Mouse (Mus musculus) limb, embryonic 12.5 days (tissue): Measurements from ENCODE around the gene 5730522E02Rik. TPM values are rescaled to one million over a fixed set of nuclear protein-coding genes. Genes with fewer than 3 reads are reported as not detected.

Source experiments
- ATAC-seq: fragments of 200-750 bp; cut with Nextera tagmentation; 2 replicates; pipeline ENCODE4 v1.8.0; 2017; ENCODE audit warnings: low read depth, moderate TSS enrichment; ENCODE audit not compliant: insufficient number of reproducible peaks, insufficient read depth, low FRiP score, low TSS enrichment
- H3K27ac ChIP-seq: fragments of 300-500 bp; sonication (generic); 2 replicates; pipeline ENCODE4 v1.5.1; 2016; ENCODE audit warnings: mild to moderate bottlenecking, moderate library complexity
- H3K27me3 ChIP-seq: fragments of 300-500 bp; sonication (generic); 2 replicates; pipeline ENCODE4 v1.6.1; 2016; ENCODE audit warnings: mild to moderate bottlenecking, moderate library complexity
- H3K36me3 ChIP-seq: fragments of 300-500 bp; sonication (generic); 2 replicates; pipeline ENCODE4 v1.6.1; 2016; ENCODE audit warnings: mild to moderate bottlenecking, moderate library complexity
- H3K4me1 ChIP-seq: fragments of 300-500 bp; sonication (generic); replicated peaks from 2 replicates; pipeline ENCODE4 v1.6.1; 2016
- H3K4me2 ChIP-seq: fragments of 300-500 bp; sonication (generic); 2 replicates; pipeline ENCODE4 v1.6.1; 2016; ENCODE audit warnings: mild to moderate bottlenecking, moderate library complexity
- H3K4me3 ChIP-seq: fragments of 300-500 bp; sonication (generic); replicated peaks from 2 replicates; pipeline ENCODE4 v1.5.1; 2016; ENCODE audit warnings: mild to moderate bottlenecking
- H3K9ac ChIP-seq: fragments of 300-500 bp; sonication (generic); replicated peaks from 2 replicates; pipeline ENCODE4 v1.6.1; 2016; ENCODE audit warnings: mild to moderate bottlenecking, moderate library complexity
- H3K9me3 ChIP-seq: fragments of 300-500 bp; sonication (generic); 2 replicates; pipeline ENCODE4 v1.6.1; 2016; ENCODE audit warnings: mild to moderate bottlenecking, moderate library complexity
- WGBS: fragments of 180-500 bp; shearing (Covaris S2); methylation state at CpG from one replicate; pipeline ENCODE4 v1.1.7; 2016; 5-methylcytosine and 5-hydroxymethylcytosine counted together
- polyA plus RNA-seq: library from polyadenylated mRNA; unstranded; fragments of >200 nt; fragmentation: Nextera tagmentation; extraction: Ambion mirVana; gene quantifications from 2 replicates; pipeline ENCODE4 v1.2.1, GENCODE M21; 2016

5730522E02Rik gene
- polyA plus RNA-seq, 1 experiment from 2014 or later, result 9.8 TPM

- ATAC-seq, result no peak
- WGBS, result 71% methylated on average over 4 of the region's 4 CpGs
These were observed 500.7 kb downstream of the 5730522E02Rik start for GRCm38 (mm10) chr11:25709892-25710291.

GRCm38 (mm10) chr11:25704332-25705168 lies 506.0 kb downstream of the 5730522E02Rik start:
- Histone ChIP-seq H3K9ac (no peak overlapping the region), H3K36me3 (no peaks in the 10 kb centered on the region), H3K9me3 (no peaks in the 10 kb centered on the region), H3K27me3 (no peaks in the 10 kb centered on the region), H3K4me1 (peaks cover 5% of the 10 kb centered on the region; the same call in 1 of the 2 replicates), H3K4me2 (no peak overlapping the region), H3K4me3 (no peak overlapping the region), H3K27ac (no peak overlapping the region)
- WGBS, result 52% methylated on average over 11 of the region's 11 CpGs
- ATAC-seq, result no peak

More at GRCm38 (mm10) chr11:25709892-25710291, 500.7 kb downstream of the 5730522E02Rik start:
- H3K4me3 ChIP-seq, result no peak overlapping the region
- H3K9ac ChIP-seq, result no peak overlapping the region
- no peak overlapping the region for H3K4me2 ChIP-seq
- no peaks in the 10 kb centered on the region for H3K9me3 ChIP-seq
- H3K4me1 ChIP-seq, result peaks cover 1% of the 10 kb centered on the region; the same call in 1 of the 2 replicates
- H3K36me3 ChIP-seq, result no peaks in the 10 kb centered on the region
- no peaks in the 10 kb centered on the region for H3K27me3 ChIP-seq
- no peak overlapping the region for H3K27ac ChIP-seq

- no peaks in the 10 kb centered on the region for H3K27me3 ChIP-seq
- no peaks in the 10 kb centered on the region for H3K36me3 ChIP-seq
- WGBS, result 88% methylated on average over 3 of the region's 3 CpGs
- H3K9me3 ChIP-seq, result no peaks in the 10 kb centered on the region
- H3K4me2 ChIP-seq, result no peak overlapping the region
- peaks cover 5% of the 10 kb centered on the region; the same call in 1 of the 2 replicates for H3K4me1 ChIP-seq
- no peak overlapping the region for H3K27ac ChIP-seq
- H3K4me3 ChIP-seq, result no peak overlapping the region
- no peak for ATAC-seq
- H3K9ac ChIP-seq, result no peak overlapping the region
These were observed 507.8 kb downstream of the 5730522E02Rik start for GRCm38 (mm10) chr11:25702791-25703190.

- WGBS, result 49% methylated on average over 6 of the region's 6 CpGs
- H3K4me1 ChIP-seq, result no peaks in the 10 kb centered on the region; the same call in 1 of the 2 replicates
- H3K9me3 ChIP-seq, result no peaks in the 10 kb centered on the region
- no peak overlapping the region; the same call in 1 of the 2 replicates for H3K4me2 ChIP-seq
- H3K36me3 ChIP-seq, result no peaks in the 10 kb centered on the region
- no peak for ATAC-seq
- H3K9ac ChIP-seq, result no peak overlapping the region
- H3K4me3 ChIP-seq, result no peak overlapping the region
- no peak overlapping the region for H3K27ac ChIP-seq
- no peaks in the 10 kb centered on the region for H3K27me3 ChIP-seq
These were observed 512.9 kb downstream of the 5730522E02Rik start for GRCm38 (mm10) chr11:25697508-25698193.

GRCm38 (mm10) chr11:25696168-25696567 lies 514.4 kb downstream of the 5730522E02Rik start:
- ATAC-seq, result no peak
- 70% methylated on average over 5 of the region's 5 CpGs for WGBS

GRCm38 (mm10) chr11:25684731-25685130 lies 525.8 kb downstream of the 5730522E02Rik start:
- WGBS, result 91% methylated on average over 4 of the region's 4 CpGs
- Histone ChIP-seq H3K36me3 (no peaks in the 10 kb centered on the region), H3K4me2 (no peak overlapping the region), H3K4me3 (no peak overlapping the region), H3K9me3 (no peaks in the 10 kb centered on the region), H3K27ac (no peak overlapping the region), H3K27me3 (no peaks in the 10 kb centered on the region), H3K9ac (no peak overlapping the region), H3K4me1 (no peaks in the 10 kb centered on the region; the same call in 1 of the 2 replicates)
- ATAC-seq, result no peak

More at GRCm38 (mm10) chr11:25696168-25696567, 514.4 kb downstream of the 5730522E02Rik start:
- Histone ChIP-seq H3K4me1 (no peaks in the 10 kb centered on the region; the same call in 1 of the 2 replicates), H3K4me2 (no peak overlapping the region), H3K27ac (no peak overlapping the region), H3K4me3 (no peak overlapping the region), H3K9me3 (no peaks in the 10 kb centered on the region), H3K36me3 (no peaks in the 10 kb centered on the region), H3K9ac (no peak overlapping the region), H3K27me3 (no peaks in the 10 kb centered on the region)

GRCm38 (mm10) chr11:25679856-25680255 lies 530.7 kb downstream of the 5730522E02Rik start:
- H3K27ac ChIP-seq, result no peak overlapping the region
- H3K9me3 ChIP-seq, result no peaks in the 10 kb centered on the region
- WGBS, result 92% methylated on average over 1 of the region's 1 CpGs
- no peaks in the 10 kb centered on the region for H3K27me3 ChIP-seq
- no peak for ATAC-seq
- H3K36me3 ChIP-seq, result no peaks in the 10 kb centered on the region
- H3K4me2 ChIP-seq, result no peak overlapping the region
- no peak overlapping the region for H3K9ac ChIP-seq
- H3K4me1 ChIP-seq, result no peaks in the 10 kb centered on the region; the same call in 1 of the 2 replicates
- no peak overlapping the region for H3K4me3 ChIP-seq

GRCm38 (mm10) chr11:25674194-25674593 lies 536.4 kb downstream of the 5730522E02Rik start:
- no peak overlapping the region for H3K4me3 ChIP-seq

GRCm38 (mm10) chr11:25670018-25670417 lies 540.5 kb downstream of the 5730522E02Rik start:
- no peak overlapping the region for H3K27ac ChIP-seq
- ATAC-seq, result no peak
- no peak overlapping the region for H3K4me2 ChIP-seq
- H3K27me3 ChIP-seq, result no peaks in the 10 kb centered on the region
- no peak overlapping the region for H3K9ac ChIP-seq
- H3K9me3 ChIP-seq, result no peaks in the 10 kb centered on the region
- no peak overlapping the region for H3K4me3 ChIP-seq
- H3K36me3 ChIP-seq, result no peaks in the 10 kb centered on the region
- no peaks in the 10 kb centered on the region; the same call in 1 of the 2 replicates for H3K4me1 ChIP-seq
- WGBS, result 14% methylated on average over 4 of the region's 4 CpGs

More at GRCm38 (mm10) chr11:25674194-25674593, 536.4 kb downstream of the 5730522E02Rik start:
- H3K27me3 ChIP-seq, result no peaks in the 10 kb centered on the region
- no peak overlapping the region for H3K27ac ChIP-seq
- no peak for ATAC-seq
- H3K9me3 ChIP-seq, result no peaks in the 10 kb centered on the region
- no peaks in the 10 kb centered on the region; the same call in 1 of the 2 replicates for H3K4me1 ChIP-seq
- H3K36me3 ChIP-seq, result no peaks in the 10 kb centered on the region
- no peak overlapping the region for H3K4me2 ChIP-seq
- WGBS, result 92% methylated on average over 3 of the region's 3 CpGs
- H3K9ac ChIP-seq, result no peak overlapping the region

- ATAC-seq, result no peak
- Histone ChIP-seq H3K36me3 (no peaks in the 10 kb centered on the region), H3K9me3 (no peaks in the 10 kb centered on the region)
These were observed 545.9 kb downstream of the 5730522E02Rik start for GRCm38 (mm10) chr11:25664562-25665104.

GRCm38 (mm10) chr11:25646282-25646681 lies 564.3 kb downstream of the 5730522E02Rik start:
- no peaks in the 10 kb centered on the region for H3K9me3 ChIP-seq
- no peaks in the 10 kb centered on the region; the same call in 1 of the 2 replicates for H3K27me3 ChIP-seq
- H3K27ac ChIP-seq, result no peak overlapping the region
- WGBS, result 78% methylated on average over 5 of the region's 5 CpGs
- no peaks in the 10 kb centered on the region; the same call in 1 of the 2 replicates for H3K4me1 ChIP-seq
- H3K36me3 ChIP-seq, result no peaks in the 10 kb centered on the region
- no peak overlapping the region for H3K4me2 ChIP-seq
- H3K4me3 ChIP-seq, result no peak overlapping the region
- no peak overlapping the region for H3K9ac ChIP-seq
- ATAC-seq, result no peak

More at GRCm38 (mm10) chr11:25664562-25665104, 545.9 kb downstream of the 5730522E02Rik start:
- Histone ChIP-seq H3K4me1 (no peaks in the 10 kb centered on the region), H3K4me3 (no peak overlapping the region), H3K27ac (no peak overlapping the region), H3K9ac (no peak overlapping the region), H3K27me3 (no peaks in the 10 kb centered on the region), H3K4me2 (no peak overlapping the region)
- 66% methylated on average over 3 of the region's 3 CpGs for WGBS
